Mouse (Mus musculus): ENCODE results near the gene Nudt22.

Nudt22 gene

DNA sequence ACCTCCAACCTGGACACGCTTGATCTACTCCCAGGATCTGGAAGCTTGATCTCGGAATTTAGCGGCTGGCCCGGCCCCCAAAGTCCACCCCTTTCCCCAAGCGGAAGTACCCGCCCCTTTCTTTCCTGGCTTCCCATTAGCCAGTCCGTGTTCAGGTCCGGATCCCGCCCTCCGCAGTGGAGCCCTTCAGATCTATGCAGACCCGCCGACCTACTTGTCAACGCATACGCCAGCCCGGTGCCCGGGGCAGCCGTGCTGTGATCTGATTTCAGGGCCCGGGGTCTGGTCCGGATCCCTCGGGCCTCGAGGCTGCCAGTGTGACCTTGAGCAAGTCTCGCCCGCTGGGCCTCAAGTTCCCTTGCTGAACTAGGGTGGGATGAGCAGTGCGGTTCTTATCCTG, at the start of gene Nudt22, which contains the start of gene Trpt1:
Gene Nudt22, minus strand, starts transcription at position 112 of the 400 bp plus-strand sequence.
Gene Trpt1, plus strand, starts transcription at position 126 of the 400 bp plus-strand sequence.
- DNase-seq (ENCODE audit: low spot score in 2 of 2): peak; percentile 56 to 65

GRCm38 (mm10) chr19:7044706-7045105, 48.8 kb upstream of the Nudt22 start:
- no peak for DNase-seq (ENCODE audit: low spot score in 2 of 2)

GRCm38 (mm10) chr19:7044279-7044678, 48.4 kb upstream of the Nudt22 start:
- no peak for DNase-seq (ENCODE audit: low spot score in 2 of 2)

DNA sequence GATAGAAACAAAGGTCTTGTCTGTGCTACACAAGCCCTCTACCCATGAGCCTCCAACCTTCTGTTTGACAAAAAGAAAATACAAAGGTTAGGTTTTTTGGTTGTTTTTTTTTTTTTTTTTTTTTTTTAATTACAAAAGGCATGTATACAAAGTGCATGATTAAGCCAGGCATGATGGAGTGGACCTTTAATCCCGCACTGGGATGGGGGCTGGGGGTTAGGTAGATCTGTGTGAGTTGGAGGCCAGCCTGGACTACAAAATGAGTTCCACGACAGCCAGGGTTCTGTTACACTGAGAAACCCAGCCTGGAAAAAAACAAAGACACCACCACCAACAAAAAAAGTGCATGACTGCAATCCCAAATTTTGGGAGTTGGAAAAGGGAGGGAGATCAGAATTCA, 45.3 kb upstream of the Nudt22 start:
- DNase-seq (ENCODE audit: low spot score in 2 of 2): no peak

DNA sequence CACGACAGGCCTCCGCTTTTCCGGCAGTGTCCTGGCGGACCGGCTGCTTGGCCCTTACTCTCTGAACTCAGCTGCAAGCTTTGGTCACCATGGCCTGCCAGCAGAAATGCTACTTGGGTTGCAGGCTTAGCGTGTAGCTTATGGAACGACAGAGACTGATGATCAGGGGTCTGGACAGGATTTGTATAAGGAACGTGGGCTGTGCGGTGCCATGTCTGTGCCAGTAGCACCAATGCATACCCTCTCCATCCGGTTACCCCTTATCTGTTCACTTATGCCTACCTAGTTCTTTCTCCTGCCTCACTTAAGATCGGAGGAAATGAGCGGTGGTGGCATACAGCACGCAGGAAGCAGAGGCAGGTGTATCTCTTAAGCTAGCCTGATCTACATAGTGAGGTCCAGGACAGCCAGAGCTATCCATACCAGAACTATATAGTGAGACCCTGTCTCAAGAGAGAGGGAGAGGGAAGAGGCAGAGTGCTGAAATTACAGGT, 44.8 kb upstream of the Nudt22 start:
- no peak for DNase-seq (ENCODE audit: low spot score in 2 of 2)

DNA sequence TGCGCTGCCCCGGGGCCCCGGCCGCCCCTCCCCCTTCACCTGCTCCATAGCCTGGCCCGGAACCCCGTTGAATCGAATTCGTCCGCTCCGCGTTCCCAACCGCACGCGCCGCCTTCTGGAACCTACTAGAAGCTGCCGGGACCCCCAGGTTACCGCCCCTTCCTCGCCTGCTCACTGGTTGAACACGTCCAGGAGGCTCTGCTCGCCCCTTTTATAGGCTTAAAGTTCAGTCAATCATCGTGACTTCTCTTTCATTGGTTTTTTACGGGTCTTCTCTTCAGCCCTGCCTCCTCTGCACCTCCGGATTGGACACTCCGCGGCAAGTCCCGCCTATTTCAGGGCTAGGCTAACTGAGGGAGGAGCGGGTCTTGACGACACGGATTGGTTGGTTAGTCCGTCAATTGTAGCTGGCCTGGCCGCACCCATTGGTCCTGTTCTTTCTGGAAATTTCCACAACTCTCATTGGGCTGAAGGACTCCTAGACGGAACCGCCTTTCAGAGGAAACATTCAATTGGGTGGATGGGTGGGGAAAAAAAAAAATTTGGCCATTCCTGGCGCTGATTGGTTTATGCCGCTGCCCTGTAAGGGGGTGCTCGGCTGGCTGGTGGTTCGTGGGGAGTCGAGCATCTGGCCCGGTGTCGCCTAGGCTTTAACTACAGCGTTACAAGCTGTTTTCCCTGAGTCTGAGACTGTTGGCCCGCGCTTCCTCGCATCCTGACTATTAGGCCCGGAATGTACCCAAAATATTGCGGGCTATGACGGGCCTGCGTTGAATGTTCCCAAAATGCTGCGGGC, 44.1 kb upstream of the Nudt22 start, which contains the start of gene Stip1:
Gene Stip1, minus strand, starts transcription at position 127 of the 796 bp plus-strand sequence.
- peak; percentile 96 to 97 for DNase-seq (ENCODE audit: low spot score in 2 of 2)

GRCm38 (mm10) chr19:7039088-7039720, 43.3 kb upstream of the Nudt22 start:
- peak in 1 of 2 experiments; percentile 52 for DNase-seq (ENCODE audit: low spot score in 2 of 2)

GRCm38 (mm10) chr19:7034006-7034405, 38.1 kb upstream of the Nudt22 start:
- DNase-seq (ENCODE audit: low spot score in 2 of 2): no peak

DNA sequence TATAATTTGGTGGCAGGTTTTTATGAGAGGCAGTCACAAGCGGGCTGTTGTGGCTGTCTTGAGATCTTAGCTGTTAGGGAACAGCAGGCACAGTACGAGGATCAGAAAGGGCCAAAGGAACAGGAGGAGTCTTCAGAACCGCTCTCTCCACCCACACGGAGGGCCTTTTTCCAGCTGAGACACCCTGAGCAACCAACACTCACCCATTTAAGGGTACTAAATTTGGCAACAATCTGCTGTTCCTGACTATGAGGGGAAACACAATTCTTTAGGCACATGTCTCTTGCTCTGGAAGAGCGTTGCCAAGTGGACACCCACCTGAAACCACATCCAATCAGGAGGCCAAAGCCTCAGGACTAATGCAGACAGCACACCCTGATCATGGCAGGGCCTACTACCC, 33.6 kb upstream of the Nudt22 start:
- DNase-seq (ENCODE audit: low spot score in 2 of 2): no peak

DNA sequence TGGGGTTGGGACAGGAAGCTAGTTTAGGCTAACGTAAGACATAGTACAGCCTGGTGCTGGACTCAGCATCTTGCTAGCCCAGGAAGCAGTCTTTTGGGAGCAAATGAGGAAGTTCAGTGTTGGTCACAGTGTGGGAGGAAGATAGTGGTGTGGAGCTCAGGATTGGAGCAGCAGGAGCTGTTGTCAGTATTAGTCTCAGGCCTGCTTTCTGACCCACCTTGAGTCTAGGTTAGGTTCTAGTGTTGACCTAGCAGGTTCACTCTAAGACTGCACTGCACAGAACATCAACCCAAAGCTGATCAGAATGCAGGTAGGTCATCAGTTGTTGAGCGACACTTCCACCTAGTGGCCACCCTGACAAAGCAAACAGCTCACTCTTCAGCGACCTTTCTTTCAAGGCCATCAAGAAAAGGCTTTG, 24.3 kb upstream of the Nudt22 start:
- DNase-seq (ENCODE audit: low spot score in 2 of 2): peak in 1 of 2 experiments; percentile 62

- peak; percentile 57 to 71 for DNase-seq (ENCODE audit: low spot score in 2 of 2)
Observed at GRCm38 (mm10) chr19:7019191-7019590, 23.3 kb upstream of the Nudt22 start, which contains the start of gene Fermt3. Gene Fermt3 (minus strand): TSS chr19:7019469.

- no peak for DNase-seq (ENCODE audit: low spot score in 2 of 2)
Observed at GRCm38 (mm10) chr19:7018546-7018945, 22.6 kb upstream of the Nudt22 start.

DNA sequence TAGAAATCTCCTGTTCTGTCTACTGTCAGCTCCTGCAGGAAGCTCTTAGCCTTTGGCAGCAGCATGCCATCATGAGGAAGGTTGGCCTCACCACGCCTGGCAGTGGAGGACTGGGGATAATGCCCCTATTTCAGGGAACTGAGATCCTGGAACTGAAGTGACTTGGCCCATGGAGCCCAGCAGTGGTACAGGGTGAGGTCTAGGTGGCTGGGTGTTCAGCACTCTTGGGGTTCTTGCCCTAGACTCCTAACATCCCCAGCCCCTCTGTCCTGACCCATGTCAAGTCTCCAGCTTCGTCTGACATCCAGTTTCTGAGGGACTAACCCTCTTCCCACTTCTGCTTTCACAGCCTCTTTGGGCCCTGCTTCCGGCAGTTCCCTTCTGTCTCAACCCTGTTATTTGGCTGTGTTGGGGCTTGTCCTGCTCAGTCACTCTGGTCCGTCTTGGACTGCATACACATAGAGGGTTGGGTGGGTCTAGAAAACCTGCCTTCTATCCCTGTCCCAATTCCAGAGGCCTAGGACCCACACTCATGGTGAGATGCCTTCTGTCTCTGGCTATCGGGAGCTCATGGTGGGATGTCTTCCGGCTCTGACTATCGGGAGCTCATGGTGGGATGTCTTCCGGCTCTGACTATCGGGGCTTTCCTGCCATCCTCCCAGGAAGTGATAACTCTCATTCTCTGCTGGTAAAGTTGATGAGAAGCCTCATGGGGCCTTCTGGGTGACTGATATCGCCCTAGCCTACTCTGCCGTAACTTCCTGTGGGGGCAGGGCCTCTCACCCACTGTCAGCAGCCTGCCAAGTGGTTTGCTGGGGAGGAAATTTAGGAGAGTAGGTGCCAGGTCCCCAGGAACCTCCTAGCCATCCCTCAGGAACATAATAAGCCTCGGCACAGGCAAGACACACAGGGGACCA, 21.9 kb upstream of the Nudt22 start:
- DNase-seq (ENCODE audit: low spot score in 2 of 2): peak in 1 of 2 experiments; percentile 46

- DNase-seq (ENCODE audit: low spot score in 2 of 2): no peak
Observed at GRCm38 (mm10) chr19:7014481-7015135, 18.7 kb upstream of the Nudt22 start.

- DNase-seq (ENCODE audit: low spot score in 2 of 2): no peak
Observed at GRCm38 (mm10) chr19:7013984-7014383, 18.1 kb upstream of the Nudt22 start.

GRCm38 (mm10) chr19:7012426-7012825, 16.5 kb upstream of the Nudt22 start:
- DNase-seq (ENCODE audit: low spot score in 2 of 2): no peak

GRCm38 (mm10) chr19:7006892-7007593, 11.1 kb upstream of the Nudt22 start:
- no peak for DNase-seq (ENCODE audit: low spot score in 2 of 2)

DNA sequence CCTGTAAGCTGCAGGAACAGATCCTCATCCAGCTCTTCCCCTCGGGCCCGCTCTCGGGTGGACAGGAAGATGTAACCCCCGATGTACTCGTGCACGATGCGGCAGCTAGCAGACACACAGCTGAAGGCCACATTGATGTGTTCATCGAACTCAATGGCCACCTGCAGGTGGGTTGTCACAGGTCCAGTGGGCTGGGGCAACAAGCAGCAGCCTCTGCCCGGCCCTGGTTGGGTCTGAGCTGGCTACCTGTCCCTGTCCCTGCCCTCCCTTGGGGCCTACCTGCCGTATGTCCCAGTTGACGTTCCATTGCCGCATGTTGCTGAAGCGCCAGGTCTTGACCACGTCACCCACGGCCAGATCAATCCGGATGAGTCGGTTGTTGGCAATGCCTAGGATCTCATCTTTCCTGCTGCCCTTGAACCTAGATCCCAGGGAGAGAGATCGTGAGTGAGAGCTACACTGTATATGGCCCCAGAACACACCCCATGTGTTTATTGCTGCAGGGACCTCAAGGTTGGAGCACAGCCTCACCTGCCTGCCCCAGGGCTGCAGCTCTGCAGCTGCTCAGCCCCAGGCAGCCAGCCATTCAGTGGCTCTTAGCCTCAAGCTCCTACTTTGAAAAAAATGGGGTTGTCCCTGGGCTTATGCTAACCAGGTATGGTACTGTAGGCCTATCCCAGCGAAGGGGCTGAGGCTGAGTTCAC, 3.6 kb upstream of the Nudt22 start:
- DNase-seq (ENCODE audit: low spot score in 2 of 2): no peak

- DNase-seq (ENCODE audit: low spot score in 2 of 2): no peak
Observed at GRCm38 (mm10) chr19:6997721-6998290, 1.9 kb upstream of the Nudt22 start.

Measured in spleen, postnatal 14 days (tissue).